Mouse (Mus musculus) layer of hippocampus, adult 8-10 months (tissue): Measurements from ENCODE around the gene Stau1. TPM values are rescaled to one million over a fixed set of nuclear protein-coding genes. Genes with fewer than 3 reads are reported as not detected.

ENCODE experiments used
- DNase-seq, 2 experiments: peaks; one replicate each; pipeline ENCODE4 v3.0.0; 2022; ENCODE audit warnings: low spot score in 2 of 2
- total RNA-seq, 4 experiments: library from RNA; stranded (reverse); gene quantifications; 2 replicates each; pipeline ENCODE4 v1.2.4; 2022

Stau1 gene
- total RNA-seq, 4 experiments from 2014 or later = 61.9 to 71.9 (median 68.0) TPM

- no peak for DNase-seq
Observed at GRCm38 (mm10) chr2:166923971-166924370, 72.1 kb downstream of the Stau1 start.

- DNase-seq = no peak
Observed at GRCm38 (mm10) chr2:166910536-166910935, 85.6 kb downstream of the Stau1 start.

DNA sequence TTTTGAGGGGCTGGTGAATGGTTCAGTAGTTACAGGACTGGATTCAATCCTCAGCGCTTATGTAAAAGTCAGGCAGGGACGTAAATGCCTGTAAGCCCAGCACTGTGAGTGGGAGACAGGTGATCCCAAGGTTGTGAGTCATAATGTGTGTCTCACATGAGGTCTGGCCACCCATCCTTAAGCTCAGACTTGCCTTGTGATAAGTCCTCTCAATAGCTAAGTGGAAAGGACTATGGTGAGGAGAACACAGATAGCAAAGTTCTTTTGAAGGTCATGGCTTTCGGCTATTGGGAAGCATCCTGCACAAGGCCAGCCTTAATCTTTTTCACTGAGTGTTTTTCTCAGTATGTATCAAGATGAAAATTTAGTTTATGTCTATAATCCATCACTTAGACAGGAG is 86.4 kb downstream of the Stau1 start:
- DNase-seq = no peak

- no peak for DNase-seq
Observed at GRCm38 (mm10) chr2:166906523-166907182, 89.4 kb downstream of the Stau1 start.

GRCm38 (mm10) chr2:166905711-166906522 is 90.2 kb downstream of the Stau1 start, which contains the start of gene Cse1l:
Cse1l (plus strand) TSS chr2:166906040.
- DNase-seq = peak; percentile 96 to 98

DNA sequence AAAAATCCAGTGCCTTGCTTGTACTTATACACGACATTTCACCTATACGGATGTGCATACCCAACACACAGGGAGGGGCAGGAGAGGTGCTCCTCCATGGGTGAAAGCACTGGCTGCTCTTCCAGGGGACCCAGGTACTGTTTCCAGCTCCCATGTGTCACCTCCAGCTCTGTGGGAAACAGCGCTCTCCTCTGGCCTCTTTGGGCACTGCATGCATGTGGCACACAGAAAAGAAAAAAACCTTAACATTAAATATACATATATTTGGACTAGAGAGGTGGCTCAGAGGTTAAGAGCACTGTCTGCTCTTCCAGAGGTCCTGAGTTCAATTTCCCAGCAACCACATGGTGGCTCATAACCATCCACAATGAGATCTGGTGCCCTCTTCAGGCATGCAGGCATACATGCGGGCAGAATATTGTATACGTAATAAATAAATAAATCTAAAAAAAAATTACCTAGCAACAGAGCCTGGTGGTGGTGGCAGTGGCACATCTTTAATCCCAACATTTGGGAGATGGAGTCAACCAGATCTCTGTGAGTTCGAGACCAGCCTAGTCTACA is 92.3 kb downstream of the Stau1 start:
- DNase-seq = no peak

DNA sequence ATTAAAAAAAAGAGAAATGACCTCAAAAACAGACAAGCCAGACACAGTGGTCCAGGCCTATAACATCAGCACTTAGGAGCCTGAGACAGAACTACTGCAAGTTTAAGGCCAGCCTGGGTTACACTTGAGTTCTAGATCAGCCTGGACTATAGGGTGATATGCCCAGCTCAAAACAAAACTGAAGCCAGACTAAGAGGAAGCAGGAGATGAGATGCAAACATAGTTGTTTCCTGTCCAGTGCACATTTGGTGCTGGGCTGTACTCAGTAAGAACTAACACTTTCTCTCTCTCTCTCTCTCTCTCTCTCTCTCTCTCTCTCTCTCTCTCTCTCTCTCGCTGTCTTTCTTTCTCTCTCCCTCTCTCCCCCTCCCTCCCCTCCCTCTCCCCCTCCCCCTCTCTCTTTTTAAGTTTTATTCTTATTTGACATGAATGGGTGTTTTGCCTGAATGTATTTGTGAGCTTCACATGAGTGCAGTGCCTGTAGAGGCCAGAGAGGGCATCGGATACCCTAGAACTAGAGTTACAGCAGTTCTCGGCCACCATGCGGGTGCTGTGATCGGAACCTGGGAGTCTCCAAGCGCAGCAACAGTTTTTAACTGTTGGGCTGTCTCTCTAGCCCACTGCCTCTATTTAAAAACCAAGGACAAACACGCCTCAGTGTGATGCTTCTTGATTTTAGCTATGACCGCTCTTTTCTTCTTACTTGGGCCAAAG is 95.2 kb downstream of the Stau1 start:
- DNase-seq = no peak

GRCm38 (mm10) chr2:166899746-166900145 is 96.4 kb downstream of the Stau1 start:
- DNase-seq = no peak

- no peak for DNase-seq
Observed at GRCm38 (mm10) chr2:166899161-166899560, 96.9 kb downstream of the Stau1 start.

Other genes with a start within 250 kb of the Stau1 start
- gene Trp53rkb, start 203.8 kb downstream of the Stau1 start, total RNA-seq = 1 to 10 TPM; 4.9 to 7.6 (median 6.4) TPM
- 10 to 100 TPM; 53.3 to 68.8 (median 61.6) TPM for gene Arfgef2, start 190.7 kb downstream of the Stau1 start, total RNA-seq
- 10 to 100 TPM; 47.6 to 63.6 (median 54.7) TPM for gene Cse1l, start 90.3 kb downstream of the Stau1 start, total RNA-seq
- gene Ddx27, start 18.9 kb upstream of the Stau1 start, total RNA-seq = 10 to 100 TPM; 30.4 to 34.8 (median 33.5) TPM
- 10 to 100 TPM; 52.2 to 54.7 (median 52.5) TPM for gene Znfx1, start 66.7 kb upstream of the Stau1 start, total RNA-seq
- 100 to 1,000 TPM in 2 of 4 experiments, 10 to 100 TPM in 2; 90.7 to 118 (median 104) TPM for gene Kcnb1, start 193.9 kb upstream of the Stau1 start, total RNA-seq
- gene Ptgis, start 244.3 kb upstream of the Stau1 start, total RNA-seq = 1 to 10 TPM; 1.7 to 2.2 (median 1.7) TPM